Mouse (Mus musculus): ENCODE data around the gene Gm11562. TPM values are rescaled to one million over a fixed set of nuclear protein-coding genes. Genes with fewer than 3 reads are reported as not detected.
"Not testable (repeated sequence)": the region's sequence is repeated elsewhere in the genome, so short reads cannot be mapped to it uniquely, and the experiment has no call there.

Gm11562 gene
- polyA plus RNA-seq (2014; fragmentation: Nextera tagmentation; extraction: Ambion mirVana) = not detected in 2 replicates

DNA sequence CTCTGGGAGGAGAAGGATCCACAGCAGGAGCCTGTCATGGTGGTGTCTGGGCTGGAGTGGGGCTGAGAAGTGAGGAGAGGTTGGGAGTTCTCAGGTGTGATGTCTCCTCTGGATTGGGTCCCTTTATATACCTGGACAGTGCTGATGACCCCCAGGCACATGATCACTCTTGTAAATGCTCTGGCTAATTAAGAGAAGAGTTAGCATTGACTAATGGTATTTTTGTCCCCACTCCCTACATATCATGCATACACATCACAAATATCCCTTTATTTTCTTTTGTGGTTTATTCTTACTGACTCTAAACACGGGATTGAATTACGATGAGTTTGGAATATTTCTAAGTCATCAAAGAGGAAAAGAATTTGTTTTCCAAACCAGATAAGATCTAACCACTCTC is at the start of gene Gm11562:
TSS of gene Gm11562 (minus strand) at position 101 of the 400 bp plus-strand sequence.
- H3K27me3 ChIP-seq (ENCODE audit: control insufficient read depth, insufficient read depth, low read length) = no peaks in the 10 kb centered on the region
- ATAC-seq (ENCODE audit: insufficient read depth, low FRiP score, low TSS enrichment) = no peak

DNA sequence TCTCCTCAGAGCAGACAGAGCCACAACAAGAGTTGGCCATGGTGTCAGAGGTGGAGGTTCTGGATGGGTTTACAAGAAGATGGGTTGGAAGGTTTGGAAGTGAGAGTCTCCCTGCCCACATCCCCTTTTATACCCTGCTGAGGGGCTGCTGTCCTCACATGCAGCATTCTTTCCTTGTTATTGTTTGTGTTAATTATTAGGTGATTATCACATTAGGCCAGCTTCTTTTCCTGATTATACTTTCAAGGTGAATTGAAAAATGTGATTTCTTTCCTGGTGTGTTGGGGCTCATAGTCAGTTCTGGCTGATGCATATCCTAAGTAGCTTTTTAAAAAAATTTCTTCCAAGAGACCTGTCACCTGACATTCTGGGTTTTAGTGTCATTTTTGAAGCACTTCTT is 45.6 kb upstream of the Gm11562 start, which contains the start of gene Krtap4-6:
TSS of gene Krtap4-6 (minus strand) at position 101 of the 400 bp plus-strand sequence.
- H3K9ac ChIP-seq (ENCODE audit: low read length) = no peak within 1 kb of the TSS
- H3K27ac ChIP-seq (ENCODE audit: low read depth, low read length) = no peak within 1 kb of the TSS
- ATAC-seq (ENCODE audit: insufficient read depth, low FRiP score, low TSS enrichment) = no peak

More for the DNA sequence above, at the start of gene Gm11562:
- Histone ChIP-seq H3K4me3 (ENCODE audit: low read depth, low read length) (no peak within 1 kb of the TSS), H3K9ac (ENCODE audit: low read length) (no peak within 1 kb of the TSS), H3K9me3 (ENCODE audit: control insufficient read depth, low read length) (no peaks in the 10 kb centered on the region), H3K4me1 (ENCODE audit: control insufficient read depth, insufficient read depth, low read length) (no peaks in the 10 kb centered on the region), H3K4me2 (ENCODE audit: low read depth) (no peak within 1 kb of the TSS), H3K27ac (ENCODE audit: low read depth, low read length) (no peak within 1 kb of the TSS), H3K36me3 (ENCODE audit: control insufficient read depth, insufficient read depth, low read length) (no peaks in the 10 kb centered on the region)
- no peak for DNase-seq (ENCODE audit: low spot score)
- WGBS = 93% methylated on average over 2 of the region's 2 CpGs

GRCm38 (mm10) chr11:99662802-99663201 is 42.6 kb upstream of the Gm11562 start:
- H3K4me3 ChIP-seq (ENCODE audit: low read depth, low read length) = no peak overlapping the region
- ATAC-seq (ENCODE audit: insufficient read depth, low FRiP score, low TSS enrichment) (no peak), DNase-seq (ENCODE audit: low spot score) (no peak)
- H3K27ac ChIP-seq (ENCODE audit: low read depth, low read length) = no peak overlapping the region
- H3K4me1 ChIP-seq (ENCODE audit: control insufficient read depth, insufficient read depth, low read length) = no peaks in the 10 kb centered on the region
- WGBS = 92% methylated on average over 10 of the region's 10 CpGs
- H3K36me3 ChIP-seq (ENCODE audit: control insufficient read depth, insufficient read depth, low read length) = no peaks in the 10 kb centered on the region
- no peak overlapping the region for H3K4me2 ChIP-seq (ENCODE audit: low read depth)
- H3K9me3 ChIP-seq (ENCODE audit: control insufficient read depth, low read length) = no peaks in the 10 kb centered on the region
- H3K27me3 ChIP-seq (ENCODE audit: control insufficient read depth, insufficient read depth, low read length) = no peaks in the 10 kb centered on the region
- no peak overlapping the region for H3K9ac ChIP-seq (ENCODE audit: low read length)

More for the DNA sequence above, 45.6 kb upstream of the Gm11562 start, which contains the start of gene Krtap4-6:
- H3K4me1 ChIP-seq (ENCODE audit: control insufficient read depth, insufficient read depth, low read length) = no peaks in the 10 kb centered on the region
- no peak within 1 kb of the TSS for H3K4me3 ChIP-seq (ENCODE audit: low read depth, low read length)
- no peaks in the 10 kb centered on the region for H3K27me3 ChIP-seq (ENCODE audit: control insufficient read depth, insufficient read depth, low read length)
- no peak for DNase-seq (ENCODE audit: low spot score)
- H3K4me2 ChIP-seq (ENCODE audit: low read depth) = no peak within 1 kb of the TSS
- H3K9me3 ChIP-seq (ENCODE audit: control insufficient read depth, low read length) = no peaks in the 10 kb centered on the region
- no peaks in the 10 kb centered on the region for H3K36me3 ChIP-seq (ENCODE audit: control insufficient read depth, insufficient read depth, low read length)

DNA sequence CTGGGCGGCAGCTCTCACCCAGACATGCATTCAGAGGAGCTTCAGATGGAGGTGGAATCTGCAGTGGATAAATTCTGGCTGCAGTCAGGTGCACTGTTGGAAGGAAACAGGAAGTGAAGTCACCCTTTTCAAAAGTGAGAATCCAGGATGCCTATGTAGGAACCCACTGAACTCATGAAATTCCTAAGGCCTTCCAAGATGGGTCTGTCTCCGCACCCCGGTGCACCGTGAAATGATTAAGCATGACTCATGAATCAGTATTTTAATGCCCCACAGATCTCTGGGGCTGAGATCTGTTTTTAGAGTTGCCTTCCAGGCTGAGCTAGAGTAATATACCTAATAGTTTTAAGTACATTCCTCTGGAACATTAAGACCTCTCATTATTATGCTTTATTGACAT is 39.0 kb upstream of the Gm11562 start:
- WGBS = 90% methylated on average over 4 of the region's 4 CpGs
- no peak for ATAC-seq (ENCODE audit: insufficient read depth, low FRiP score, low TSS enrichment)

DNA sequence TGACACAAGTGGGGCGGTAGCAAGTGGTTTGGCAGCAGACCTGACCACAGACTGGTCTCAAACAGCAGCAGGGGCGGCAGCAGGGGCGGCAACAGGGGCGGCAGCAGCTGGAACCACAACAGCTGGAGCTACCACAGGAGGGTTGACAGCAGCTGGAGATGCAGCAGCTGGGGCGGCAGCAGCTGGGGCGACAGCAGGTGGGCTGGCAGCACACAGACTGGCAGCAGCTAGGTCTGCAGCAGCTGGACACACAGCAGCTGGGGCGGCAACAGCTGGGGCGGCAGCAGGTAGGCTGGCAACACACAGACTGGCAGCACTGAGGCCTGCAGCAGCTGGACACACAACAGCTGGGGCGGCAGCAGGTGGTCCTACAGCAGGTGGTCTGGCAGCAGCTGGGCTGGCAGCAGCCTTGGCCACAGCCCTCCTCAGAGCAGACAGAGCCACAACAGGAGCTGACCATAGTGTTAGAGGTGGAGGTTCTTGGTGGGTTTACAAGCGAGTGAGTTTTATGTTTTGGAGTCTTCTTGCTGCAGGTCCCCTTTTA is 38.3 kb upstream of the Gm11562 start, which contains the start of gene Gm11563:
TSS of gene Gm11563 (minus strand) at position 494 of the 544 bp plus-strand sequence.
- not testable (repeated sequence) for H3K4me3 ChIP-seq (ENCODE audit: low read depth, low read length); DNase-seq (ENCODE audit: low spot score); H3K9me3 ChIP-seq (ENCODE audit: control insufficient read depth, low read length); H3K27ac ChIP-seq (ENCODE audit: low read depth, low read length); H3K36me3 ChIP-seq (ENCODE audit: control insufficient read depth, insufficient read depth, low read length); ATAC-seq (ENCODE audit: insufficient read depth, low FRiP score, low TSS enrichment); H3K4me1 ChIP-seq (ENCODE audit: control insufficient read depth, insufficient read depth, low read length); H3K9ac ChIP-seq (ENCODE audit: low read length); H3K27me3 ChIP-seq (ENCODE audit: control insufficient read depth, insufficient read depth, low read length); H3K4me2 ChIP-seq (ENCODE audit: low read depth)
- 64% methylated on average over 10 of the region's 10 CpGs for WGBS

More for the DNA sequence above, 39.0 kb upstream of the Gm11562 start:
- no peaks in the 10 kb centered on the region for H3K4me1 ChIP-seq (ENCODE audit: control insufficient read depth, insufficient read depth, low read length)
- H3K36me3 ChIP-seq (ENCODE audit: control insufficient read depth, insufficient read depth, low read length) = no peaks in the 10 kb centered on the region
- H3K9me3 ChIP-seq (ENCODE audit: control insufficient read depth, low read length) = no peaks in the 10 kb centered on the region
- no peaks in the 10 kb centered on the region for H3K27me3 ChIP-seq (ENCODE audit: control insufficient read depth, insufficient read depth, low read length)
- no peak overlapping the region for H3K4me3 ChIP-seq (ENCODE audit: low read depth, low read length)
- no peak for DNase-seq (ENCODE audit: low spot score)
- no peak overlapping the region for H3K9ac ChIP-seq (ENCODE audit: low read length)
- no peak overlapping the region for H3K4me2 ChIP-seq (ENCODE audit: low read depth)
- no peak overlapping the region for H3K27ac ChIP-seq (ENCODE audit: low read depth, low read length)

- Histone ChIP-seq H3K27me3 (ENCODE audit: control insufficient read depth, insufficient read depth, low read length) (no peaks in the 10 kb centered on the region), H3K9ac (ENCODE audit: low read length) (no peak overlapping the region), H3K27ac (ENCODE audit: low read depth, low read length) (no peak overlapping the region), H3K36me3 (ENCODE audit: control insufficient read depth, insufficient read depth, low read length) (no peaks in the 10 kb centered on the region), H3K9me3 (ENCODE audit: control insufficient read depth, low read length) (no peaks in the 10 kb centered on the region), H3K4me2 (ENCODE audit: low read depth) (no peak overlapping the region), H3K4me1 (ENCODE audit: control insufficient read depth, insufficient read depth, low read length) (no peaks in the 10 kb centered on the region), H3K4me3 (ENCODE audit: low read depth, low read length) (no peak overlapping the region)
- no peak for ATAC-seq (ENCODE audit: insufficient read depth, low FRiP score, low TSS enrichment)
- WGBS = 48% methylated on average over 5 of the region's 5 CpGs
- no peak for DNase-seq (ENCODE audit: low spot score)
Observed at GRCm38 (mm10) chr11:99657051-99657450, 36.8 kb upstream of the Gm11562 start.

DNA sequence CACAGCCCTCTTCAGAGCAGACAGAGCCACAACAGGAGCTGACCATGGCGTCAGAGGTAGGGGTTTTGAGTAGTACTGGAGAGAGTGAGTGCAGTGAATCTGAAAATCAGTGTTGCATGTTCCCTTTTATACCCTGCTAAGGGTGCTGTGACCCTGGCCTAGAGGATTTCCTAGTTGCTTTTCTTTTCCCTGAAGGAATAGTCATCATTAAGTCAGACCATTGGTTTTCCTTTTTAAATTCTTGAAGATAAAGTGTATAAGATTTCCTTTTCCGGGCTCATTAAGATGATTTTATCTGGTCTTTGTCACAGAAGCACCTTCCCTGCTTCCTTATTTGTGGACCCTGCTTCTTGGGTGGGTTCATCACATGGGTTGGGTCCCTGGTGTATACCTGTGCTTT is 29.9 kb upstream of the Gm11562 start, which contains the start of gene Gm11555:
TSS of gene Gm11555 (minus strand) at position 101 of the 400 bp plus-strand sequence.
- no peaks in the 10 kb centered on the region for H3K4me1 ChIP-seq (ENCODE audit: control insufficient read depth, insufficient read depth, low read length)
- no peaks in the 10 kb centered on the region for H3K9me3 ChIP-seq (ENCODE audit: control insufficient read depth, low read length)
- H3K27ac ChIP-seq (ENCODE audit: low read depth, low read length) = no peak within 1 kb of the TSS
- no peaks in the 10 kb centered on the region for H3K27me3 ChIP-seq (ENCODE audit: control insufficient read depth, insufficient read depth, low read length)
- ATAC-seq (ENCODE audit: insufficient read depth, low FRiP score, low TSS enrichment) (no peak), DNase-seq (ENCODE audit: low spot score) (no peak)
- no peak within 1 kb of the TSS for H3K9ac ChIP-seq (ENCODE audit: low read length)
- no peaks in the 10 kb centered on the region for H3K36me3 ChIP-seq (ENCODE audit: control insufficient read depth, insufficient read depth, low read length)
- no peak within 1 kb of the TSS for H3K4me3 ChIP-seq (ENCODE audit: low read depth, low read length)
- no peak within 1 kb of the TSS for H3K4me2 ChIP-seq (ENCODE audit: low read depth)
- 85% methylated on average over 2 of the region's 2 CpGs for WGBS

- H3K36me3 ChIP-seq (ENCODE audit: control insufficient read depth, insufficient read depth, low read length) = no peaks in the 10 kb centered on the region
- no peak overlapping the region for H3K4me2 ChIP-seq (ENCODE audit: low read depth)
- ATAC-seq (ENCODE audit: insufficient read depth, low FRiP score, low TSS enrichment) (no peak), DNase-seq (ENCODE audit: low spot score) (no peak)
- no peaks in the 10 kb centered on the region for H3K4me1 ChIP-seq (ENCODE audit: control insufficient read depth, insufficient read depth, low read length)
- no peak overlapping the region for H3K9ac ChIP-seq (ENCODE audit: low read length)
- H3K27me3 ChIP-seq (ENCODE audit: control insufficient read depth, insufficient read depth, low read length) = no peaks in the 10 kb centered on the region
- 89% methylated on average over 15 of the region's 15 CpGs for WGBS
- H3K4me3 ChIP-seq (ENCODE audit: low read depth, low read length) = no peak overlapping the region
- no peaks in the 10 kb centered on the region for H3K9me3 ChIP-seq (ENCODE audit: control insufficient read depth, low read length)
- H3K27ac ChIP-seq (ENCODE audit: low read depth, low read length) = no peak overlapping the region
Observed at GRCm38 (mm10) chr11:99646444-99646843, 26.2 kb upstream of the Gm11562 start.

DNA sequence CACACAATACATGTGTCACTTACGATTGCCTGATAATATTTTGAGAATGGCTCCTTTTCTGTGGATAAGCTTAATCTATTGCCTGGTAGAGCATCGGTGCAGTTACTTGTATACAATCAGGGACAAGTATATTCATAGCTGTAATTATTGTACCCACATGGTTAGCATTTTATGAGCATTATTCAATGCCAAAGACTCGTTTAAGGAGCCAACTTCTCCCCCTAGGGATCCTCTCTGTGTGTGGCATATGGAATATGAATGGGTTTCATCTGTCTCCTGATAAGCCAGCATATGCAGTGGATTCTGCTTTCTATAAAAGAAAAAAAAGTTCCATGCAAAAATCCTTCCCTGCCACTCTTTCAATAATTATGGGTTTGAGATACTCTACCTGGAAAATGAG is 24.1 kb upstream of the Gm11562 start:
- H3K9me3 ChIP-seq (ENCODE audit: control insufficient read depth, low read length) = no peaks in the 10 kb centered on the region
- H3K4me3 ChIP-seq (ENCODE audit: low read depth, low read length) = no peak overlapping the region
- no peak overlapping the region for H3K27ac ChIP-seq (ENCODE audit: low read depth, low read length)
- H3K4me2 ChIP-seq (ENCODE audit: low read depth) = no peak overlapping the region
- no peak for DNase-seq (ENCODE audit: low spot score)
- ATAC-seq (ENCODE audit: insufficient read depth, low FRiP score, low TSS enrichment) = no peak
- no peaks in the 10 kb centered on the region for H3K36me3 ChIP-seq (ENCODE audit: control insufficient read depth, insufficient read depth, low read length)
- no peaks in the 10 kb centered on the region for H3K4me1 ChIP-seq (ENCODE audit: control insufficient read depth, insufficient read depth, low read length)
- H3K9ac ChIP-seq (ENCODE audit: low read length) = no peak overlapping the region
- WGBS = 84% methylated on average over 3 of the region's 3 CpGs
- H3K27me3 ChIP-seq (ENCODE audit: control insufficient read depth, insufficient read depth, low read length) = no peaks in the 10 kb centered on the region
